Mouse (Mus musculus): ENCODE measurements around the gene Uvrag.
"Not testable (repeated sequence)": the region's sequence is repeated elsewhere in the genome, so short reads cannot be mapped to it uniquely, and the experiment has no call there.

Gene Uvrag

DNA sequence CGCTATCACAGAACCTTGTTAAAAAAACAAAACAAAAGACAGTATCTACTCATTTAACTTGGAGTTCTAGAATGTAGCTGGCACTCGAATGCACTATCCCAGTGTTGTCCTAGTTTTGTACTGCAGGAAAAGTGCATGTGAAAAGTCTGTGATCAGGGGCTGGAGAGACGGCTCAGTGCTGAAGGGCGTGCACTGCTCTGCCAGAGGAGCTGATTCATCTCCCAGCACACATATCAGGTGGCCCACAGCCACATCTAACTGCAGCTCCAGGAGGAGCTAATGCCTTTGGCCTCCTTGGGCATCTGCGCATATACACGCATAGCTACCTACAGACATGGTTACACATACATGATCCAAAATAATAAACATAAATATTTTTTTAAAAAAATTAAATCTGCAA, 159.5 kb downstream of the Uvrag start:
- DNase-seq (ENCODE audit: low read depth, low spot score): no peak

- DNase-seq (ENCODE audit: low read depth, low spot score): no peak
Observed at GRCm38 (mm10) chr7:98976839-98977457, 164.0 kb downstream of the Uvrag start.

- no peak for DNase-seq (ENCODE audit: low read depth, low spot score)
Observed at GRCm38 (mm10) chr7:98974590-98974989, 166.4 kb downstream of the Uvrag start.

GRCm38 (mm10) chr7:98970721-98971120, 170.2 kb downstream of the Uvrag start:
- DNase-seq (ENCODE audit: low read depth, low spot score): no peak

DNA sequence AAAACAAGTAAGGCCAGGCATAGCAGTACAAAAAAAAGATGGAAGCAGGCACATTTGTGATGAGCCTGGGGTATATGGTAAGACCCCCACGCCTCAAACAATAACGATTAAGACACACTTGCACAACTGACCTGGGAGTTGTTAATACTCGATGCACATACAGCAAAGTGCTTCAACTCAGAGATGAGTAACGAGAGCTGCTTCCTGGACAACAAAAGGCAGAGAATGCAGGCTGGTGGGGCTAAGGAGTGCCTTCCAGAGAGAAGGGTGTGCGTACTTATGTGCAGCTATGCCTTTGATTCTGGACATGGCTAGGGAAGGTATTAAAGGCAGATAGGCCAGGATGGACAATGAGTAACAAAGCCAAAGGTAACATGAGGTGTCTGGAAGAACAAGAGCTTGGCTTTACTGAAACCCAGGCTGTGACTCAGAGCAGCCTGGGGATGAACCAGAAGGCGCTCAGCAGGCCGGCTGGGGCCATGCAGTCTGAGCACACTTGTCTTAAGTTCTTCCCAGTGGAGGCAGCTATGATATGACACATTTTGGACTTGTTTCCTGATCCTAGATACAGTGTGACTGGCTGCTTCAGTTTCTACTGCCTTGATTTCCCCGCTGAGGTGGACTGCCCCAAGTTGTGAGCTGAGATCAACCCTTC, 172.1 kb downstream of the Uvrag start:
- no peak for DNase-seq (ENCODE audit: low read depth, low spot score)

DNA sequence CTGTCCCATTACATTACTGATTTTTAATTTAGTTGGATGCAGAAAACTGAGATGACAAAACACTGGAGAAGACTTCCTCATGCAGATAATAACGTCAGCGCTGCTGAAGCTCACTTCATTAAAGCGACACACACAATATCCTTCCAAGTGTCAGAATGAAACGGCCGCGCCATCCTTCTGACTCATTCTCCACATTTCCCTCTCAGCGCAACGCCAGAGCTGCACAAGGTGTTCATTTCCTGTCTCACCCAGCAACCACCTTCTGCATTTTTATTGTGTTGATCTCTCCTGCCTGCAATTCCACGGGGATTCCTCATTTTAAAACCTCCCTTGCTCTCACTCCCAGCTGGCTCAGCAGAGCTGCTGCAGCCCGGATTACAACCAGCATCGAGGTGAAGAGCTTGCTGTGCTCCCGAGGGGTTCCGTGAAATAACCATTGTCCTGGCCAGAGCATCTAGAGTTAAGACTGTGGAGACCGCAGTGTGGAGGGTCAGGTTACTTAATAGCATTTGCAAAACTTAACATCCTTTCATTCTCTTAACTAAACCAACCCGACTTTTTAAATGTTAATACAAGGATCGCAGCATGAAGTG, 172.8 kb downstream of the Uvrag start:
- DNase-seq (ENCODE audit: low read depth, low spot score): peak; percentile 45

DNA sequence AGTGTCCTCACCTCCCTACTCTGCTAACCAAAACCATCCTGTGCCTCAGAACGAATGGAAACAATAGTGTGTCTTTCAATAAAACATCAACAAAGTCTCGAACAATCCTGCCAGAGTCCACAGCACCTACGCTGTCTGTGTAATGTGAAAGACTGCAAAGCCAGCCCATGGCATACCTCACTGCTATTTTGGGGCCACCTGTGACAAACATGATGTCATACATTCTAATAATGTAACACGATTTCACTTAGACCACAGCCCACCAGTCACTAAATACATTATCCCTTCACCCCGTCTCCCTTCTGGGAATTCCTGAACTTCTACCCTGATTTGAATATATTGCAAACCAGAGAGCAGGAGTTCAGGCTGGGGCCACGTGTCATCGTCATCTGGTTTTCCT, 173.3 kb downstream of the Uvrag start:
- DNase-seq (ENCODE audit: low read depth, low spot score): no peak

- DNase-seq (ENCODE audit: low read depth, low spot score): not testable (repeated sequence)
Observed at GRCm38 (mm10) chr7:98963581-98963980, 177.4 kb downstream of the Uvrag start.

DNA sequence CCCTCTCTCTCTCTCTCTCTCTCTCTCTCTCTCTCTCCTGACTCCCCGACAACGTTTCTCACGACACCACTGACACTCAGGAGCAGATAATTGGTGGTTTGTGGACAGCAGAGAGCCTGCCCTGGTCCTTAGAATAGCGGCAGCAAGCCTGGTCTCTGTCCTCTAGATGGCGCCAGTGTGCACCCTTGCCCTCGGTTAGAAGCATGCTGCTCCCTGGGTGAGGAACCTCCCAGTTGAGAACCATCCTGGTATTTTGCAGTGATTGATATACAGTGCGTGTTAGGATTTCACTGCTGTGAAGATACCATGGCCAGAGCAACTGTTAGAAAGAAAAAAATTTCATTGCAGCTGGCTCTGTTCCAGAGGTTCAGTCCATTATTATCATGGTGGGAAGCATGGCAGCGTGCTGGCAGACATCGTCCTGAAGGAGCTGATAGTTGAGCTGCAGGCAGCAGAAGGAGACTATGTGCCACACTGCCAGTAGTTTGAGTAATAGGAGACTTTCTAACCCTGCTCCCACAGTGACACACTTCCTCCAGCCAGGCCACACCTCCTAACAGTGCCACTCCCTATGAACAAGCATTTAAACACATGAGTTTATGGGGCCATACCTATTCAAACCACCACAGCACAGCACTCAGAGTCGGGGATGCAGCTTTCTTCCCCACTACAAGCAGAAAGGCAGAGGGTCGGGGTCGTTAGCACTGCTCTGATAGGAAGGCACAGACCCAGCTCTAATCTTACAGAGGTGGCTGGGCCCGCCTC, 178.2 kb downstream of the Uvrag start:
- no peak for DNase-seq (ENCODE audit: low read depth, low spot score)

GRCm38 (mm10) chr7:98962074-98962473, 178.9 kb downstream of the Uvrag start:
- DNase-seq (ENCODE audit: low read depth, low spot score): no peak

DNA sequence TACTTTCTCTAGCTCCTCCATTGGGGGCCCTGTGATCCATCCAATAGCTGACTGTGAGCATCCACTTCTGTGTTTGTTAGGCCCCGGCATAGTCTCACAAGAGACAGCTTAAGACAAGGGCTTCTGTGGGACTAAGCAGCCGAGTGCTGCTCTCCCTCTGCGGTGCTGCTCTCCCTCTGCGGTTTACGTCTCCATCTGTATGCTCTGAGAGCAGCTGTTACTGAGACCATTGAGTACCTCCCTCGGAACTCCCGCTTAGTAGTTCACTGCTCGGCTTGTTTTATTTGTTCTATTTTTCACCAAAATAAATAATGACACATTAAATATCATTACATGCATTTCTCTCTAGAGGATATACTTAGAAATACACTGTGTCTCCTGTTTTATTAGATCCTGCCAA, 180.7 kb downstream of the Uvrag start:
- no peak for DNase-seq (ENCODE audit: low read depth, low spot score)

- DNase-seq (ENCODE audit: low read depth, low spot score): no peak
Observed at GRCm38 (mm10) chr7:98959246-98959645, 181.7 kb downstream of the Uvrag start.

- no peak for DNase-seq (ENCODE audit: low read depth, low spot score)
Observed at GRCm38 (mm10) chr7:98958172-98958571, 182.8 kb downstream of the Uvrag start.

DNA sequence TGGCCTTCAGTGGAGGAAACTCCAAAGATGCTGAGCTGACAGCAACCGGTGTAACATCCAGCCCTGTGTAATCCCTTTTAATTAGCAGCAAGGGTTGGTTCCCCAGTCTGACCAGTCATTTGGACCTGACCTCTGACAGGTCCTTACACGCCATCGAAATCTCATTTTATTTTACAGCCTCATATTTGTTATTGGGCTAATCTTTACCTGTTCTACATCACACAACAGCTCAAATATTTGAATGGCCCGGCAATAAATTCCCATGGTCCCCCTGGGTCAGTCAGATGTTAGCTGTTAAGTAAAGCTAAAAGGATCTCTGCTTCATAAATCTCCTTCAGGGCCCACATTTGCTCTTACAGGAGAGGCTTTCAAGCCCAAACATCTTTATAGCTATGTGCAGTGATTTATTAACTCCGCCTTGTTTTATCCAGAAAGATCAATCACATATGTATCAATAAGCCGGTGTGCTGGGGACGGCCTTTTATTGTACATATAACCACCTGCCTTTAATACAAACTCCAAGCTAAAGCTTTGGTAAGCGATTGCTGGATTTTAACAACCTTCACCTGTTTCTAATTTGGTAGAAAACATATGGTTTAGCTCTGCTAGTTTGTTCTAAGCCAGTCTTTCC, 183.7 kb downstream of the Uvrag start:
- no peak for DNase-seq (ENCODE audit: low read depth, low spot score)

GRCm38 (mm10) chr7:98956609-98957008, 184.3 kb downstream of the Uvrag start:
- DNase-seq (ENCODE audit: low read depth, low spot score): no peak

DNA sequence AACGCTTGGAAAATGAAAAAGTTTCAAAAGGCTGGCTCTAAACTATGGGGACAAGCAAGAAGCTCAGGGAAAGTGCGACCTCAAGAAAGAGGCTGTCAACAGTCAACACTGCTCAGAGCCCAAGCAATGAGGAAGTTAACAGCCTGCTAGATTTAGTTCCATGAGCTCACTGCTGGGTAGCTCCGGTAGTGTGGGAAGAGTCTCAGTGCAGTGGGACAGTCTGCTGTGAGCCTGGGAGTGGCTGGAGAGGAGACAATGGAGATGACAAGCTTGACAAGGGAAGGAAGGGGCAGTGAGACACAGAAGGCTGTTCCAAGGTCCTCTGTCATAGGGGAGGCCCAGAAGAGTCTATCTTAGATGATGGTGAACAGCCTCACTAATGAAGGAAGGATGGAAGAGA, 187.3 kb downstream of the Uvrag start:
- DNase-seq (ENCODE audit: low read depth, low spot score): no peak

- DNase-seq (ENCODE audit: low read depth, low spot score): no peak
Observed at GRCm38 (mm10) chr7:98944986-98945385, 196.0 kb downstream of the Uvrag start.

- DNase-seq (ENCODE audit: low read depth, low spot score): no peak
Observed at GRCm38 (mm10) chr7:98943687-98944086, 197.3 kb downstream of the Uvrag start.

DNA sequence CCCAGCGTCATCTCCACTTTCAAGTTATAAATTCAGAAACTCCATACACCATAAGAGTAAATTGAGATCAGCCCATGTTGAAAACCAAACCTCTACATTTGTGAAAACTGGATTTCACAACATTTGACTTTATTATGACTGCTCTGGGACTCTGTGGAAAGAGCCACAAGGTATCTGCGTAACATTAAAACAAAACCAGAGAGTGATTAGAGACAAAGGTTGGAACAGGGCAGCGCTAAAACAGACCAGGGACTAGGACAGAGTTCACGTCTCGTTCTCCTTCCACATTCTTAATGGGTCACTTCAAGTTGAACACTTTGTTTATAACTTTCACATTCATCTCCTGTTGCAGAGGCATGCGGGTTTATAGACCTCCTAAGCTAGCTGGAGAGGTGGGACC, 198.2 kb downstream of the Uvrag start:
- DNase-seq (ENCODE audit: low read depth, low spot score): no peak

GRCm38 (mm10) chr7:98939194-98939593, 201.7 kb downstream of the Uvrag start:
- no peak for DNase-seq (ENCODE audit: low read depth, low spot score)

GRCm38 (mm10) chr7:98938621-98939020, 202.3 kb downstream of the Uvrag start:
- DNase-seq (ENCODE audit: low read depth, low spot score): no peak
